Mouse (Mus musculus) v-Abl transformed pro-B cells (cell line): ENCODE results near the gene Zfp239.

Experiments used
- in situ Hi-C, 2 experiments: fragments of 400-800 bp; cut with MboI; formaldehyde crosslinking; loops; one replicate each; pipeline ENCODE4 v1.15.1; 2025; ENCODE audit not compliant: unreplicated experiment in 2 of 2

Zfp239 gene

GRCm38 (mm10) chr6:117861848-117862247 lies at the start of gene Zfp239:
Gene Zfp239, plus strand, starts transcription at chr6:117862100.
- in situ Hi-C loops, result no loop called here

GRCm38 (mm10) chr6:117814681-117815080 lies 47.2 kb upstream of the Zfp239 start:
- in situ Hi-C loops, result loop anchor here in 1 of 2 experiments (25.0 kb wide), 1 partner anchor 1377 kb away; no protein-coding TSS in a partner anchor

GRCm38 (mm10) chr6:117817108-117817541 lies 44.8 kb upstream of the Zfp239 start:
- in situ Hi-C loops, result loop anchor here in 1 of 2 experiments (25.0 kb wide), 1 partner anchor 1380 kb away; no protein-coding TSS in a partner anchor

- in situ Hi-C loops, result loop anchor here (5.0 to 25.0 kb wide), 5 partner anchors 648 to 1396 kb away; partner anchors contain the start of gene Depp1 (in 2 of the 2)
Observed at GRCm38 (mm10) chr6:117820327-117820726, 41.6 kb upstream of the Zfp239 start.

GRCm38 (mm10) chr6:117825369-117825768 lies 36.5 kb upstream of the Zfp239 start:
- in situ Hi-C loops, result loop anchor here (5.0 to 25.0 kb wide), 8 partner anchors 1058 to 1938 kb away; partner anchors contain the start of genes Depp1 (in 2 of the 2), Tmem72 (in 1 of the 2) and Zfand4 (in 1 of the 2)

GRCm38 (mm10) chr6:117828273-117828672 lies 33.6 kb upstream of the Zfp239 start:
- in situ Hi-C loops, result loop anchor here (5.0 to 25.0 kb wide), 8 partner anchors 1061 to 1941 kb away; partner anchors contain the start of genes Depp1 (in 2 of the 2), Tmem72 (in 1 of the 2) and Zfand4 (in 1 of the 2)

- in situ Hi-C loops, result loop anchor here (10.0 to 25.0 kb wide), 5 partner anchors 544 to 1954 kb away; partner anchors contain the start of genes Tmem72 (in 1 of the 2) and Zfand4 (in 1 of the 2)
Observed at GRCm38 (mm10) chr6:117840686-117841510, 21.0 kb upstream of the Zfp239 start, which contains the start of gene Zfp637. Gene Zfp637, plus strand, starts transcription at chr6:117841180.

GRCm38 (mm10) chr6:117841511-117841955 lies 20.4 kb upstream of the Zfp239 start:
- in situ Hi-C loops, result loop anchor here (10.0 to 25.0 kb wide), 5 partner anchors 543 to 1954 kb away; partner anchors contain the start of genes Tmem72 (in 1 of the 2) and Zfand4 (in 1 of the 2)

- in situ Hi-C loops, result loop anchor here (10.0 to 25.0 kb wide), 5 partner anchors 540 to 1957 kb away; partner anchors contain the start of genes Tmem72 (in 1 of the 2) and Zfand4 (in 1 of the 2)
Observed at GRCm38 (mm10) chr6:117844597-117844996, 17.3 kb upstream of the Zfp239 start.

GRCm38 (mm10) chr6:117846671-117847070 lies 15.2 kb upstream of the Zfp239 start:
- in situ Hi-C loops, result loop anchor here (10.0 to 25.0 kb wide), 5 partner anchors 538 to 1959 kb away; partner anchors contain the start of genes Tmem72 (in 1 of the 2) and Zfand4 (in 1 of the 2)

GRCm38 (mm10) chr6:117847772-117848171 lies 14.1 kb upstream of the Zfp239 start:
- in situ Hi-C loops, result loop anchor here (10.0 to 25.0 kb wide), 5 partner anchors 537 to 1960 kb away; partner anchors contain the start of genes Tmem72 (in 1 of the 2) and Zfand4 (in 1 of the 2)

- in situ Hi-C loops, result loop anchor here (10.0 to 25.0 kb wide), 5 partner anchors 536 to 1961 kb away; partner anchors contain the start of genes Tmem72 (in 1 of the 2) and Zfand4 (in 1 of the 2)
Observed at GRCm38 (mm10) chr6:117848577-117848976, 13.3 kb upstream of the Zfp239 start.

- in situ Hi-C loops, result loop anchor here (5.0 to 10.0 kb wide), 7 partner anchors 71 to 563 kb away; partner anchors contain the start of gene Bms1 (in 1 of the 2)
Observed at GRCm38 (mm10) chr6:117851747-117852146, 10.2 kb upstream of the Zfp239 start.

GRCm38 (mm10) chr6:117857990-117858389 lies 3.9 kb upstream of the Zfp239 start:
- in situ Hi-C loops, result loop anchor here (10.0 kb wide), 4 partner anchors 67 to 557 kb away; partner anchors contain the start of gene Bms1 (in 1 of the 2)

GRCm38 (mm10) chr6:117862465-117862864 lies 565 bp downstream of the Zfp239 start:
- in situ Hi-C loops, result no loop called here

- in situ Hi-C loops, result no loop called here
Observed at GRCm38 (mm10) chr6:117862899-117863620, 1.2 kb downstream of the Zfp239 start.

GRCm38 (mm10) chr6:117863751-117864150 lies 1.9 kb downstream of the Zfp239 start:
- in situ Hi-C loops, result no loop called here

GRCm38 (mm10) chr6:117868187-117868586 lies 6.3 kb downstream of the Zfp239 start:
- in situ Hi-C loops, result no loop called here

GRCm38 (mm10) chr6:117871034-117871433 lies 9.1 kb downstream of the Zfp239 start:
- in situ Hi-C loops, result loop anchor here in 1 of 2 experiments (5.0 kb wide), 1 partner anchor 46 kb away; no protein-coding TSS in a partner anchor
